Mouse (Mus musculus) thymus, postnatal 36 days (tissue): Measurements from ENCODE around the gene Dyrk3.
"Not testable (repeated sequence)": the region's sequence is repeated elsewhere in the genome, so short reads cannot be mapped to it uniquely, and the experiment has no call there.

Experiments used
- DNase-seq, 2 experiments: peaks; one replicate each; pipeline ENCODE4 v3.0.0; 2022; ENCODE audit warnings: mixed read lengths in 2 of 2

The Dyrk3 gene

DNA sequence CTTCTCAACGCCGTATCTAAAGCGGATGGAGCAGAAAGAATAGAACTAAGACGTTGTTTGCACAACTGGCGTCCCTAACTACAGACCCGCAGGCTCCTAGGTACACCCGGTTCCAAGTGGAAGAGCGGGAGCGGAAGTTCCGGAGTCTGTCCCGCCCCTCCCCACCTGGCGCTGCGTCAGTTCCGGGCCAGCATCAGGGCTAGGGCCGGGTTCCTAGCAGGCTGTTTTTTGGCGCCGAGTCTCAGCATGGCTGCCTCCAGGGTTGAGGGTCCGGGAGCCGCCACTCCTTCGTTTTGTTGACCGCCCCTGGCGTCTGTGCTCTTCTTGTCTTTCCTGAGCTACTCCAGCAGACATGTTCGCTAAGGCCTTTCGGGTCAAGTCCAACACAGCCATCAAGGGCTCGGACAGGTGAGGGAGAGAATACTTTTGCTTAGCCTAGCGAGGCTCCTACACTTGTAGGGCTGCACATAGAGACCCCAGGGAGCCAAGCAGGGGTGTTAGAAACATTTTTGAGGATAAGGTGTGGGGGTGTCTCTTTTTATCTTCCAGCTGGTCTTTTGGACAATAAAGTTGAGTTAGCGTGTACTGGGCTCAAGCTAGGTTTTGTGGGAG, 15.0 kb upstream of the Dyrk3 start, which contains the start of gene Eif2d:
Gene Eif2d (plus strand): TSS at position 164 of the 612 bp plus-strand sequence.
- DNase-seq, result peak; percentile 83 to 89

DNA sequence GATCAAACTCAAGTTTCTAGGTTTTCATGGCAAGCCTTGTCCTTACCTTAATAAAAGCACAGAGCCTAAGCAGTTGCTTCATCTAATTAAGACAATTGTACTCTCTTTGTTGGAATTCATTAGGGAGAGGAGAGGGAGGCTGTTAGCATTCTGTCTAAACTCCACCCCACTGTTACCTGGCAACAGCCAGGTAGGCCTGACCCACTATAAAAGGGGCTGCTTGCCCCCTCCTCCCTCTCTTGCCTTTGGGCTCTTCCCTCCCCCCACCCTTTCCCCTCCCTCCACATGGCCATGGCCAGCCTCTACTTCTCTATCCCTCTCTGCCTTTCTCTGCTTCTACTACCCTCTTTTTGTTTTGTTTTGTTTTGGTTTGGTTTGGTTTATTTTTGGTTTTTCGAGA, 11.4 kb upstream of the Dyrk3 start:
- DNase-seq, result no peak

- no peak for DNase-seq
These were observed 8.1 kb upstream of the Dyrk3 start for GRCm38 (mm10) chr1:131146181-131146614.

- not testable (repeated sequence) for DNase-seq
These were observed 7.1 kb upstream of the Dyrk3 start for GRCm38 (mm10) chr1:131145222-131145621.

DNA sequence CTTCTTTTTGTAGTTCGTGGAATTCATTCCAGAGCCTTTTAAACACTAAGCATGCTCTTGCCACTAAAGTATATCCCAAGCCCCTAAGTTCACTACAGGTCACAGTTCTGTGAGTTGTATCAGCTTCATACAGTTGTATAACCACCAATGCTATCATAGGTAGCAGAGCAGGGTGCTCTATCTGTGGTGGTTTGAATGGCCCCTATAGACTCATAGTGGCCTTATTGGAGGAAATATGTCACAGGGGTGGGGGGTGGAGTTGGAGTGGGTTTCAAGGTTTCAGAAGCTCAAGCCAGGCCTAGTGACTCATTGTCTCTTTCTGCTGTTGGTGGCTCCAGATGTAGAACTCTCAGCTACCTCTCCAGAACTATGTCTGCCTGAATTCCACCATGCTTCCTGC, 4.3 kb upstream of the Dyrk3 start:
- DNase-seq, result no peak

- DNase-seq, result no peak
These were observed 3.3 kb upstream of the Dyrk3 start for GRCm38 (mm10) chr1:131141449-131141848.

- DNase-seq, result no peak
These were observed 1.3 kb upstream of the Dyrk3 start for GRCm38 (mm10) chr1:131139102-131140095.

GRCm38 (mm10) chr1:131137717-131138118, 422 bp downstream of the Dyrk3 start:
- DNase-seq, result no peak

GRCm38 (mm10) chr1:131137111-131137510, 1.0 kb downstream of the Dyrk3 start:
- DNase-seq, result no peak

DNA sequence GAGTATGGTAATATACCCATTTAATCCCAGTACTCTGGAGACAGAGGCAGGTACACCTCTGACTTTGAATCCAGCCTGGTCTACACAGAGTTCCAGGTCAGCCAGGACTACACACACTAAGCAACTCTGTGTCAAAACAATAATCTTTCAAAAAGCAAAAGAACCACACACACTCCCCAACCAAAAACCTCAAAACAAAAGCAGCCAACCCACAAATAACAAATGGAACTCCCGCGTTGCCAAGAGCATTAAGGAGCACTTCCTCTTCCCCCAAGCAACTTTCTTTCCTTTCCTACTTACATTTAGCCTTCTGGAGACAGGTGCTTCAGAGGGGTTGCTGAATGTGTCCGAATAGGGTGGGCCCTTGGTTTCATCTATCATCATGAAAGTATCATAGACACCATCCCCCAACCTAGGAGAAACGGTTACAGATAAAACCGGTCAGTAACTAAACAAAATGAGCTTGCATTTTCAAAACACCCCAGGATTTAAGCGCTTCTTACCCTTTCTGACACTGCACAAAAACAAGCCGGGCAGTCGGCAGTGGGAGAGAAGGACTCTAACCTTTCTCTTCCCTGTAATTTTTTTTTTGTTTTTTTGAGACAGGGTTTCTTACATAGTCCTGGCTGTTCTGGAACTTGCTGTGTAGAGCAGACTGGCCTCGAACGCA, 2.0 kb downstream of the Dyrk3 start:
- no peak for DNase-seq

DNA sequence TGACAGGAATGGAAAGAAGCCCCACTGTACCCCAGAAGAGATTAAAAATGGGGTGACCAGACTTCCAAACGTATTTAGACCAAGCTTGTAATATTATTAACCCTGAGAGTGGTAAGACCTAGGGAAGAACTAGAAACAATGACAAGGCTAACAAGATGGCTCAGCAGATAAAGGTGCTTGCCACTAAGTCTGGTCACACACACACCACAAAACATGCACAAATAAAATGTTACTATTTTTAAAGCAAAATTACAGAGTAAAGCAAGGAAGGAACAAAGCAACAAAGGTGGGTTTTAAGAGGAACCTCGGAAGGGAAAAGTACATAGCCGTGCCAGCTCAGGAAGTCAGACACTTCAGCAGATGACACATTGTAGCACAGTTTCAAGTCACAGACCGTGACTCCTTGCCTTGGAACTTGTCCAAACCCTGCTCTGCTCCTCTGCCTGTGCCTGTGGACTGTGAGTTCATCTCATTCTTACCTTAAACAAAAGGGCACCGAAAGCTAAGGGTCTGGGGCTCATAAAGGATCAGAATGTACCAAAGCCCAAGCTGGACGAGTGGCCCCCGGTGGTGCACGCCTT, 3.1 kb downstream of the Dyrk3 start:
- DNase-seq, result peak in 1 of 2 experiments; percentile 18

GRCm38 (mm10) chr1:131134231-131134630, 3.9 kb downstream of the Dyrk3 start:
- DNase-seq, result no peak

DNA sequence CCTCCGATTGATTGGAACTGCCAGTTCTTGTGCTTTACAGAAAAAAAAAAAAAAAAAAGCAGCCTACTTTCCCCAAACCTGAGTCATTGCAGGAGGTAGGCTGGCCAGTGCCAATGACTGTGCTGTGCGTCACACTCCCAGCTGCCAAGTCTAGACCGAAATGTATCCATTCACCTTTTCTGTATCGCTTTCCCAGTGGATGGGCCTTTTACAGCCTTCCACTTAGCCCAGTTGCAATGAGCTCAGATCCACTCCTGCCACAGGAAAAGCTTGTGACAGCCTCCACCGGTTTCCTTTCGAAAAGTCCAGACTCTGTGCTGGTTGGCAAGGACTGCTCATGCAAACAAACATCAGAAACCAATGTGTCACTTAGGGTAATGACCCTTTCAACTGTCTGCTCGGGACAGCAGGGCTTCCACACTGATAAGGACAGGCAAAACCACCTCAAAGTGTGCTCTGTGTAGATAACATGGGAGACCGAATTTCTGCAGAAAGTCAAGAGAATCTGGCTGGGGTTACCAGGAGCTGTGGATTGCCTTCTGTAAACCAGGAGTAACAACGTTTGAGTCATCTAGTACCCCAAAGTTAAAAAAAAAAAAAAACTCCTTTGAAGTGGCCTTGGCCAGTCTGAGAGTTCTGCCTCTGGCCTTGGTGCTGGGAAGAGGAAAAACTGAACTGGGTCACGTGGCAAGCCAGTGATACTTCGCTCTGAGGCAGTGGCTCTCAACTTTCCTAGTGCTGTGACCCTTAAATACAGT, 12.0 kb downstream of the Dyrk3 start:
- DNase-seq, result no peak

GRCm38 (mm10) chr1:131123522-131124265, 14.4 kb downstream of the Dyrk3 start:
- DNase-seq, result no peak

GRCm38 (mm10) chr1:131121987-131122386, 16.2 kb downstream of the Dyrk3 start:
- peak; percentile 53 to 58 for DNase-seq

DNA sequence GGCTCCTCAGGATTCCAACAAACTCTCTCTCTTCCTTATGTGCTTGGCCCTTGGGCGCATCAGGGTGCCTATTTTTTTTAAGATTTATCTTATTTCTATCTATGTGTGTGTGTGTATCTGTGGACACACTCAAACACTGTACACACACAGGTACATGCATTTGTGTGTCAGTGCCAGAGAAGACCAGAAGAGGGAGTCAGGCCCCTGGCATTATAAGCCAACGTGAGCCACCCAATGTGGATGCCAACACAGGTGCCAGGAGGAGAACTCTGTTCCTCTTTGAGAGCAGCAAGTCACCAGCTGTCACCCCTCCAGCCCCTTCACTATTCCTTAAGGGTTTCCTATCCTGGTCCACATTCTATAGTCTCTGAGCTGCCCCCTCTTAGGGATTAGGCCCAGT, 19.1 kb downstream of the Dyrk3 start:
- peak; percentile 51 to 55 for DNase-seq

DNA sequence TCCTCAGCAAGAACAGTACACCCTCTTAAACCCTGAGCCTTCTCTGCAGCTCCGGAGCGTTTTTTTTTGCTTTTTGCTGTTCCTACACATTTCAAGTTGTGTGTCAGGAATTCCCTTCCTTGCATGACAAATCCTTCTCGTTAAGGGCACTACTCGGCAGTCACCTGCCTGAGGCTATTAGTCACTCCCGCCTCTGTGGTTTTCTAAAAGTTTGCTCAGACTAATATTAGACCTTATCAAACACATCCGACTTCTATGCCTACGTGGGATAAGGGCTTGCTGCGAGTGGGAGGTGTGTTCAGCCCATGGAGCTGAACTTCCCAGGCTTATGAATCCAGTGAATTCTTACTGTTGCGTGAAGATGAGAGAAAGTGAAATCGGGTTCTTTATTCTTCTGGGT, 19.6 kb downstream of the Dyrk3 start:
- DNase-seq, result no peak

DNA sequence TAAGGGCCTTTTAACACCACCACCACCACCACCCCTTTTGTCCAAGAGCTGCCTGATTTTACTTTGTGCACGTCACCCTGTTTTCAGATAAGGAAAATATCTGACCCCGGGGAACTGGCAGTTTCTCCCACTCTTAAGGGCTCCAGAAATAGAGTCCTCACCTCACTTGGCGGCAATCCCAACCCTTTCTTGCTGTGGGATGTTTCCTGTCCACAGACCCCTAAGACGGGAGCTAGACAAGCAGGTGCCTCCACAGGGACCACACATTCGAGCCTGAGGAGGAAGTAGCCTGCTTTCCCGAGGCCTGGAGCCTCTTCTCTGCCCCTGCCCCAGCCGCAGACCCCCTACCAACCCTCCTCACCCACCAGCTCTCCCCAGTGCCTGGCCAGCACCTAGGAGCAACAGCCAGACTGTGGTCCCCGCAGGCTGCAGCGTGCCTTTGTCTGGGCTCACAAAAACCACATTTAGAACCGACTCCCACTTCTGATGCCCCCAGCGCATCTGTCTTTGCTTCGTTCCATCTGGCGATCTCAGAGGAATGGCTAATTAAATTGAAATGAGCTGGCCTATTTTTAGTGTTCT, 21.6 kb downstream of the Dyrk3 start:
- peak in 1 of 2 experiments; percentile 12 for DNase-seq

DNA sequence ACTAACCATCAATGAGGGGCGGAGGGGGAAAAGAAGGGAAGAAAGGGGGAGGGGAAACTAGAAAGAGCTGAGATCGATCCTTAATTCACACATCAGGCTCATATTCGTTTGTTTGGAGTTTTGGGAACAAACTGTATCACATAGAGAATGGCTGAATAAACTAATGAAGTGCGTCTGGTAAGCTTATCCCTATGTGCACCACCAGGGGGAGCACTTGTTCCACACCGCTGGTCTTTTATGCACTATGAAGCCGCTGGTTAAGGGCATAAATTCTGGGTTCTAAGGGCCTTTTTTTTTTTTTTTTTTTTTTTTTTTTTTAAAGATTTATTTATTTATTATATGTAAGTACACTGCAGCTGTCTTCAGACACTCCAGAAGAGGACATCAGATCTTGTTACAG, 22.2 kb downstream of the Dyrk3 start:
- DNase-seq, result peak; percentile 42 to 46

DNA sequence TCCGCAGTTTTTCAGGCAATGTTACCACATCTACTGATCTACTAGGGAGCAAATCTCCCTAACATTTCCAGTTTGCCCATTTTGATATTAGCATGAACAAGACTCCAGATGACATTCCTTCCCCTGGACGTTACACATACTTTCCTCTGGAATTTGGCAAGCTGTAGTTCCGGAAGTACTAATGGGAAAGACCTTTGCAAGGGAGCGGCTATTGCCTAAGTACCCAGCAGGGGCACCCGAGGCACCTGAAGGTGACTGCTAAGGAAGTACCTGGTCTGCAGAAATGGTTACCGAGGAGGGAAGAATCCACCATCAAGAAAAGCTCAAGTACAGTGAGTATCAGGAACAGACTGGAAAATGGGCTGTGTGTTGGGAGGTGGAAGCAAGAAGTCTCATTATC, 25.6 kb downstream of the Dyrk3 start:
- DNase-seq, result no peak

- DNase-seq, result no peak
These were observed 27.5 kb downstream of the Dyrk3 start for GRCm38 (mm10) chr1:131110525-131111106.
